Mouse (Mus musculus): Measurements from ENCODE around the gene Pate4. TPM values are rescaled to one million over a fixed set of nuclear protein-coding genes. Genes with fewer than 3 reads are reported as not detected.

The Pate4 gene
- polyA plus RNA-seq, 1 experiment from 2014 or later, result not detected

DNA sequence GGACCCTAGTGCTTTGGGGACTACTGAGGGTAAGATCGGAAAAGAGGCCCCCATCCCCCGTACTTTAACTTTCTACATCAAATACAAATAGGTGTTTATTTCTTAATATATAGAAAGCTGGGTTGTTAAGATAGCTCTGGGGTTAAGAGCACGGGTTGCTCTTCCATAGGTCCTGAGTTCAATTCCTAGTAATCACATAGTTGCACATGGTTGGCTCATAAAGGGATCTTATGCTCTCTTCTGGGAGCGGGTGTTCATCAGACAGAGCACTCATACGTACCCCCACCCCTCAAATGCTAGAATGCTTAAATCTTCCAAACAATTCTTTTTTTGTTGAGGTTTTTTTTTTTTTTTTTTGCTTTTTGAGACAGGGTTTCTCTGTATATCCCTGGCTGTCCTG, 41.1 kb downstream of the Pate4 start:
- Histone ChIP-seq H3K27me3 (ENCODE audit: control insufficient read depth, insufficient read depth, low read length) (peaks cover 7% of the 10 kb centered on the region; the same call in 1 of the 2 replicates), H3K4me2 (replicated peaks; ENCODE audit: low read depth, low read length) (peak overlapping the region; percentile 48), H3K9ac (ENCODE audit: low read depth, low read length) (peak overlapping the region; percentile 77; the same call in 1 of the 2 replicates), H3K4me1 (ENCODE audit: control insufficient read depth, insufficient read depth, low read length) (peaks cover 7% of the 10 kb centered on the region; the same call in 1 of the 2 replicates), H3K4me3 (ENCODE audit: low read length) (peak overlapping the region; percentile 68), H3K36me3 (ENCODE audit: control insufficient read depth, insufficient read depth, low read length) (peaks cover 24% of the 10 kb centered on the region), H3K27ac (ENCODE audit: low read depth, low read length) (no peak overlapping the region), H3K9me3 (ENCODE audit: control insufficient read depth, low read length) (no peaks in the 10 kb centered on the region)
- WGBS, result 14% methylated on average over 5 of the region's 5 CpGs
- ATAC-seq (ENCODE audit: low FRiP score, low TSS enrichment), result peak; percentile 45

DNA sequence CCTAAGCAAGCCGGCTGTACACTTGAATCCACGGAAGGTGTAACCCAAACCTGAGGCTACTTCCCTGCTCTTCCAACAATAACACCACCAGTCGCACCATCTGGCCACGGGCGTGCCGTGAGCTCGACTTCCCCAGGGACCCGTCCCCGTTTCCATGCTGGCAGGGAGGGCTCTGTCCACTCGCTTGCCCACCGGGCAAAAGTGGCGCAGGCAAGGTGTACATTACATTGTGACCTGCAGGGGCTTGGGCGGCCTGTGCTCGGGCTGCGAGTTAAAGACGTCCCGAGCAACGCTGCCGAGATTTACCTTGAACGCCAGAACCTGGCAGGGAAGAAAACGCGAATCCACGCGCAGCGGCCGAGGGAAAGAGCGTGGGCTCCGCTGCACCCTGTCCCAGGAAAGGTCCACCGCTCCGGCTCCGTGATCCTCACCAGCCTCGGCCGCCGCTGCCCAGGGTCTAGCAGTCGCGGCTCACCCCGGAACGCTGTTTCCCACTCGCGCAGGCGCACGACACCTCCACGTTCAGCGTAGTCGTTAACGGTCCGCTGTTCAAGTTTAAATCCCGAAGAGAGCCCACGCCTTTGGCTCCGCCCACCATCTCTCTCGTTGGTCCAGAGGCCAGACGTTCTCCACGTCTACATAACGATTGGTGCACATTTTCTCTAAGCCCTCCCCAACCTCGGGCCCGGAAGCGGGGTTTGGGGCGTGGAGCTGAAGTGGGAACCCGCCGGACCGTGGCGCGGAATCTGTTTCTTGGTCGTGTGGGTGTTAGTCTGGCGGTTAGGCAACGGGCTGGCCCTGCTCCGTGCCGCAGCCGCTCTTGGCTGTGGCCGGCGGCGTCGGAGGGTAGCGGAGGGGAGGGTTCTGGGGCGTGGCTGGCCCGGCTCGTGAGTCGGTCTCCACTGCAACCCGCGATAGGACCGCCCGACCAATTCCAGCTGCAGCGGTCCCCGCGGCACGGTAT, 41.9 kb downstream of the Pate4 start, which contains the start of the genes Pate2 and Hyls1:
Gene Pate2 (plus strand): TSS at position 714 of the 964 bp plus-strand sequence.
Gene Hyls1 (minus strand): TSS at position 828 of the 964 bp plus-strand sequence.
- peaks cover 32% of the 10 kb centered on the region for H3K36me3 ChIP-seq (ENCODE audit: control insufficient read depth, insufficient read depth, low read length)
- peaks cover 7% of the 10 kb centered on the region; the same call in 1 of the 2 replicates for H3K27me3 ChIP-seq (ENCODE audit: control insufficient read depth, insufficient read depth, low read length)
- H3K4me2 ChIP-seq (replicated peaks; ENCODE audit: low read depth, low read length), result peak within 1 kb of the TSS; percentile 48
- under 1% methylated on average over 86 of the region's 86 CpGs for WGBS
- H3K27ac ChIP-seq (ENCODE audit: low read depth, low read length), result peak within 1 kb of the TSS; percentile 78
- H3K4me1 ChIP-seq (ENCODE audit: control insufficient read depth, insufficient read depth, low read length), result peaks cover 7% of the 10 kb centered on the region; the same call in 1 of the 2 replicates
- no peaks in the 10 kb centered on the region for H3K9me3 ChIP-seq (ENCODE audit: control insufficient read depth, low read length)
- H3K4me3 ChIP-seq (ENCODE audit: low read length), result peak within 1 kb of the TSS; percentile 68
- peak within 1 kb of the TSS; percentile 77 for H3K9ac ChIP-seq (ENCODE audit: low read depth, low read length)
- peak; percentile 97 for ATAC-seq (ENCODE audit: low FRiP score, low TSS enrichment)

DNA sequence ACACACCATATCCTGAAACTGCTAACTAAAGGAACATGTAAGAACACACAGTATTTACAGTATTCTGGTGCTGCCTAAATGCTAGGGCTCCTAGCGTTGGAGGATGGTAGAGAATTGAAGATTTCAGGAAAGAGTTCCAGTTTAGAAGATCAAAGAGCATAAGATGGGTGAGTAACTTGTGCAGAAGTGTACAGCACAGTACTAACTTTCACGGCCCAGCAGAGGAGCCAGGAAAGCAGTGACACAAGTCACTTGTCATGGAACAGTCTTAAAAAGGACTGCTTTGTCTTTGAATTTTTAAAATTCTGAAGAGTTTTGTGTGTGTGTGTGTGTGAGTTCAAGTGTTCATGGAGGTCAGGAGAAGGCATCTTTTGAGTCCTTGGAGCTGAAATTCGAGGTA, 43.7 kb downstream of the Pate4 start:
- Histone ChIP-seq H3K9ac (ENCODE audit: low read depth, low read length) (no peak overlapping the region), H3K27ac (ENCODE audit: low read depth, low read length) (no peak overlapping the region), H3K4me1 (ENCODE audit: control insufficient read depth, insufficient read depth, low read length) (peaks cover 7% of the 10 kb centered on the region; the same call in 1 of the 2 replicates), H3K9me3 (ENCODE audit: control insufficient read depth, low read length) (no peaks in the 10 kb centered on the region), H3K36me3 (ENCODE audit: control insufficient read depth, insufficient read depth, low read length) (peaks cover 42% of the 10 kb centered on the region), H3K4me2 (replicated peaks; ENCODE audit: low read depth, low read length) (no peak overlapping the region), H3K27me3 (ENCODE audit: control insufficient read depth, insufficient read depth, low read length) (no peaks in the 10 kb centered on the region), H3K4me3 (ENCODE audit: low read length) (no peak overlapping the region)
- 77% methylated on average over 3 of the region's 3 CpGs for WGBS
- ATAC-seq (ENCODE audit: low FRiP score, low TSS enrichment), result no peak

DNA sequence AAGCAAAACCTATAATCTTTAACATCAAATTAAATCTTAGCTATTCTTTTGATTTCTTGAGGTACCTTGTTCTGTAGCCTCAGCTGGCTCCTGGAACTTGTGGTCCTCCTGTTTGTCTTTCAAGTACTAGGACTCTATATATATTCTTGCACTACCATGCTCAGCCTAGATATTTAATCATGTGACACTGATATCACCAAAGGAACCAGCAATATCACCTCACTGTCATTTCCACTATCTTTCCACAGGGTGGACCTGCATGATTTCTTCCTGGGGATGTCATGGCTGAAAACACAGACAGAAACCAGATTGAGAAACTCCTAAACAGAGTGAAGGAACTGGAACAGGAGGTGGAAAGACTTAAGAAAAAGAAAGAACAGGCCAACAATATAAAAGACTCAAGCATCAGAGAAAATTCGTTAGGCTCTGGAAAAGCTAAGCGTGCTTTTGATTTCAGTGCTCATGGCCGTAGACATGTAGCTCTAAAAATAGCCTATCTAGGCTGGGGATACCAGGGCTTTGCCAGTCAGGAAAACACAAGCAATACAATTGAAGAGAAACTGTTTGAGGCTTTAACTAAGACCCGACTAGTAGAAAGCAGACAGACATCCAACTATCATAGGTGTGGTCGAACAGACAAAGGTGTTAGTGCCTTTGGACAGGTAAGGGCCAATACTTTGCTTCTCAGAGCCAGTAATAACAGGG, 47.1 kb downstream of the Pate4 start:
- 90% methylated on average over 5 of the region's 5 CpGs for WGBS
- no peak for ATAC-seq (ENCODE audit: low FRiP score, low TSS enrichment)
- no peak overlapping the region for H3K4me3 ChIP-seq (ENCODE audit: low read length)
- H3K4me1 ChIP-seq (ENCODE audit: control insufficient read depth, insufficient read depth, low read length), result peaks cover 11% of the 10 kb centered on the region; the same call in 1 of the 2 replicates
- no peaks in the 10 kb centered on the region for H3K9me3 ChIP-seq (ENCODE audit: control insufficient read depth, low read length)
- H3K4me2 ChIP-seq (replicated peaks; ENCODE audit: low read depth, low read length), result no peak overlapping the region
- H3K9ac ChIP-seq (ENCODE audit: low read depth, low read length), result no peak overlapping the region
- no peaks in the 10 kb centered on the region for H3K27me3 ChIP-seq (ENCODE audit: control insufficient read depth, insufficient read depth, low read length)
- H3K27ac ChIP-seq (ENCODE audit: low read depth, low read length), result no peak overlapping the region
- H3K36me3 ChIP-seq (ENCODE audit: control insufficient read depth, insufficient read depth, low read length), result peaks cover 58% of the 10 kb centered on the region

DNA sequence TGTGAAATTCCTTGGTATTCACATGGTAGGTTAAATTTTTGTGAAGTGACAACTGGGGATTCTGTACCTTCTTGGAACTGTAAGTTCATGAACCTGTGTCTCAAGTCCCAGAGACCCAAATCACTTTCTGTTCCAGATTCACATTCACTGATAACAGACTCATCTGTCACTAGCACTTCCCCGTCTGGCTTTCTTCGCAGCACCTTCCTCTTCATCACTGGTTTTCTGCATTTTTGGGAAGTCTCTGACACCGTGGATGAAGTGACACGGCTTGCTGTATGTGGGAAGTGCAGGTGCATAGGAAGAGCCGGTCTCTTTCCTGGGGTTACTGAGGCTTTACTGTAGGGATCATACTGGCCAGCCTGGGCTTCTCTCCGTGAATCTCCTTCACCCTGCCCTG, 50.2 kb downstream of the Pate4 start:
- Histone ChIP-seq H3K4me3 (ENCODE audit: low read length) (no peak overlapping the region), H3K36me3 (ENCODE audit: control insufficient read depth, insufficient read depth, low read length) (peaks cover 43% of the 10 kb centered on the region), H3K27ac (ENCODE audit: low read depth, low read length) (no peak overlapping the region), H3K9ac (ENCODE audit: low read depth, low read length) (no peak overlapping the region), H3K4me2 (replicated peaks; ENCODE audit: low read depth, low read length) (no peak overlapping the region), H3K9me3 (ENCODE audit: control insufficient read depth, low read length) (no peaks in the 10 kb centered on the region), H3K27me3 (ENCODE audit: control insufficient read depth, insufficient read depth, low read length) (no peaks in the 10 kb centered on the region; the same call in 1 of the 2 replicates), H3K4me1 (ENCODE audit: control insufficient read depth, insufficient read depth, low read length) (peaks cover 4% of the 10 kb centered on the region; the same call in 1 of the 2 replicates)
- no peak for ATAC-seq (ENCODE audit: low FRiP score, low TSS enrichment)
- WGBS, result 91% methylated on average over 6 of the region's 6 CpGs

DNA sequence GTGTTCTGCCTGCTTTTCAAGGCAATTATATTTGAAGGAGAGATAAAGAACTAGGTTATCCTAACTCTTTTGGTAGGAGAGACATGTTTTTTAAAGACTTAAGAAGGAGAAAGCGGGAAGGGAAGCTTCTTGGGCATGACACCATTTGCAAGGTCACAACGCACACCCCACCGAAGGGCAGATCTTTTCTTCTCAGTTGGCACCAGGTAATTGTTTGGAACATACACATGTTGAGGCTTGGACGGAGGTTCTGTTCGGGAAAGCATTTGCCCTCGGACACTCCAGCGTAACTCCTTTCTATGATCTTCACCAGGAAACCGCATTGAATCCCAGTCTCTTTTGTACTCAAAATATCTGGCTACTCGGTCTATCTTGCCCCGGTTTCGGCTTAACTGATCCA, 50.7 kb downstream of the Pate4 start:
- ATAC-seq (ENCODE audit: low FRiP score, low TSS enrichment), result no peak
- Histone ChIP-seq H3K9ac (ENCODE audit: low read depth, low read length) (no peak overlapping the region), H3K9me3 (ENCODE audit: control insufficient read depth, low read length) (no peaks in the 10 kb centered on the region), H3K27me3 (ENCODE audit: control insufficient read depth, insufficient read depth, low read length) (no peaks in the 10 kb centered on the region; the same call in 1 of the 2 replicates), H3K4me3 (ENCODE audit: low read length) (no peak overlapping the region), H3K27ac (ENCODE audit: low read depth, low read length) (no peak overlapping the region), H3K4me2 (replicated peaks; ENCODE audit: low read depth, low read length) (no peak overlapping the region), H3K4me1 (ENCODE audit: control insufficient read depth, insufficient read depth, low read length) (peaks cover 4% of the 10 kb centered on the region; the same call in 1 of the 2 replicates), H3K36me3 (ENCODE audit: control insufficient read depth, insufficient read depth, low read length) (peaks cover 38% of the 10 kb centered on the region)
- WGBS, result 96% methylated on average over 11 of the region's 11 CpGs

DNA sequence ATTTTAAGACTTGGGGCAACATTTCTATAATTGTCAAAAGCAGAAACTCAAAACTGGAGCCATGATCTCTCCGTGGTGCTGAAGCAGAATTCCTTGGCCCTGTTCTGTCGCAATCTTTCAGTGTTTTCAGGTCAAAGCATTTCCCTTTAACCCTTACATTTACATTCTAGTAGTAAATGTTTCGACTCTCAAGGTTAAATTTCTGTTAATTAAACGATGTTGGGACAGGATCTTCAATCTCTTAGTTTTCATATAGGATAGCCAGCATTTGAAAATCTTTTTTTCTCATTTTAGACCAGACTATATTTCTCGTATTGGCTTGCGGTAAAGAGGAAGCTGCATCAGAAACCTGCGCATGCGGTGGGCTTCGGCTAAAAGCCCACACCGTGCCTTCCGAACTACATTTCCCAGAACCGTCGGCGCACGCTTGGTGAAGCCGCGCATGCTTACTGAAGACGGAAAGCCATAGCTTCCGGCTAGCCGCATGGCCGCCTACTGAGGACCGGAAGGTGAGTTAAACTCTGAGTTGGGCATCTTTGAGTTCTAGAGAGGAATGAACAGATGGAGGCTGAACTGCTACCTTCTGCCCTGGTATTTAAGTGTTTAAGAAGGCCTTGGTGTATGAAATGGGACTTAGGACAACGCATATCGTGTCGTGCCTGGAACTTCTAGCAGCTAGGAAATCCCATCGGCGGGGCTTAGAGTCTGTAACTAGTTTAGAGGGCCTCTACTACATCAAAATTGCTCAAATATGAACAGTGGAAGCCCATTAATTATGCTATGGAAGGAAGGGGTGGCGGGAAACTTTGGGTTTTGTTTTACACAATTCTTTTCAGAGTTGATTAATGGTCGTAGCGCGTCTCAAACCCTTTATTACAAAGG, 52.5 kb downstream of the Pate4 start:
- WGBS, result under 1% methylated on average over 31 of the region's 31 CpGs

More for the DNA sequence above, 52.5 kb downstream of the Pate4 start:
- H3K27me3 ChIP-seq (ENCODE audit: control insufficient read depth, insufficient read depth, low read length), result no peaks in the 10 kb centered on the region; the same call in 1 of the 2 replicates
- H3K9me3 ChIP-seq (ENCODE audit: control insufficient read depth, low read length), result no peaks in the 10 kb centered on the region
- H3K4me3 ChIP-seq (ENCODE audit: low read length), result peak overlapping the region; percentile 65
- H3K27ac ChIP-seq (ENCODE audit: low read depth, low read length), result peak overlapping the region; percentile 24; the same call in 1 of the 2 replicates
- peak; percentile 93 for ATAC-seq (ENCODE audit: low FRiP score, low TSS enrichment)
- peak overlapping the region; percentile 68 for H3K9ac ChIP-seq (ENCODE audit: low read depth, low read length)
- H3K36me3 ChIP-seq (ENCODE audit: control insufficient read depth, insufficient read depth, low read length), result peaks cover 22% of the 10 kb centered on the region
- peak overlapping the region; percentile 99 for H3K4me2 ChIP-seq (replicated peaks; ENCODE audit: low read depth, low read length)
- H3K4me1 ChIP-seq (ENCODE audit: control insufficient read depth, insufficient read depth, low read length), result peaks cover 4% of the 10 kb centered on the region; the same call in 1 of the 2 replicates

All from kidney, embryonic 14.5 days (tissue).